Comparison of ENCODE assay signal across 8 mouse cellular contexts in the genomic region with DNA sequence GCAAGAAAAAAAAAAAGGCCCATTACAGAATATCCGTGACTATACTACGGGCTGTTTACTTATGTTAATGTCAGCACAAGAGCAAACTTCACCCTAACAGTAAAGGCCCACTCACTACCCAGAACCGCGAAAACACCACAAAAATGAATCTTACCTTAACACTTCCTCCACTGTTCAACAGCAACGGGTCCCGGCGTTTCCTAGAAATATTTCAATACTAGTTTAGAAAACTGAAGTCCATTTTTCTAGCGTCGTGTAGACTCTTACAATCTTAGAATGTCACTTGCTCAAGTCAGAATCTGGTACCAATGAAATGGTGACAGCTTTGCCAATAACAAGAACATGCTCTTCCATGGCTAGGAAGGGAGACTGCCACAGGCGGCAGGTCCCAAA.
DNase-seq lines count a peak whose midpoint lies in the region; ATAC-seq and TF ChIP-seq lines count a peak whose summit lies in the region.

No protein-coding gene starts in this region.

- WGBS in lung, adult 2 months = 0% methylated on average over 10 of the region's 10 CpGs
- under 1% methylated on average over 10 of the region's 10 CpGs for WGBS in embryonic facial prominence, embryonic 11.5 days
- WGBS in intestine, embryonic 15.5 days = under 1% methylated on average over 10 of the region's 10 CpGs
- WGBS in neural tube, embryonic 13.5 days = under 1% methylated on average over 10 of the region's 10 CpGs

- H3K27me3 ChIP-seq in embryonic facial prominence, embryonic 11.5 days (ENCODE audit: control insufficient read depth, insufficient read depth, low read length) = no peaks in the 10 kb centered on the region
- H3K27me3 ChIP-seq in intestine, embryonic 15.5 days (replicated peaks) = no peaks in the 10 kb centered on the region
- no peaks in the 10 kb centered on the region for H3K27me3 ChIP-seq in neural tube, embryonic 13.5 days

- no peak for ATAC-seq in embryonic facial prominence, embryonic 11.5 days (replicated peaks; ENCODE audit: insufficient number of reproducible peaks, low FRiP score, low TSS enrichment, low read depth)
- no peak for ATAC-seq in intestine, embryonic 15.5 days
- ATAC-seq in neural tube, embryonic 13.5 days (ENCODE audit: low read depth) = no peak

- peak overlapping the region; percentile 100 for H3K4me3 ChIP-seq in lung, adult 2 months (replicated peaks; ENCODE audit: extremely low read depth, low read depth, low read length)
- H3K4me3 ChIP-seq in embryonic facial prominence, embryonic 11.5 days (ENCODE audit: low read depth, low read length) = peak overlapping the region; percentile 80
- peak overlapping the region; percentile 64 for H3K4me3 ChIP-seq in intestine, embryonic 15.5 days (replicated peaks)
- H3K4me3 ChIP-seq in neural tube, embryonic 13.5 days = peak overlapping the region; percentile 72

- H3K9me3 ChIP-seq in embryonic facial prominence, embryonic 11.5 days (replicated peaks; ENCODE audit: control insufficient read depth, low read length) = no peaks in the 10 kb centered on the region
- no peaks in the 10 kb centered on the region for H3K9me3 ChIP-seq in intestine, embryonic 15.5 days
- no peaks in the 10 kb centered on the region for H3K9me3 ChIP-seq in neural tube, embryonic 13.5 days

- H3K27ac ChIP-seq in embryonic facial prominence, embryonic 11.5 days (replicated peaks; ENCODE audit: low read depth, low read length) = peak overlapping the region; percentile 82
- peak overlapping the region; percentile 75 for H3K27ac ChIP-seq in intestine, embryonic 15.5 days
- H3K27ac ChIP-seq in neural tube, embryonic 13.5 days (replicated peaks) = peak overlapping the region; percentile 99

- H3K36me3 ChIP-seq in embryonic facial prominence, embryonic 11.5 days (replicated peaks; ENCODE audit: control insufficient read depth, insufficient read depth, low read depth, low read length) = no peaks in the 10 kb centered on the region
- no peaks in the 10 kb centered on the region for H3K36me3 ChIP-seq in intestine, embryonic 15.5 days
- peaks cover 8% of the 10 kb centered on the region for H3K36me3 ChIP-seq in neural tube, embryonic 13.5 days

- peaks cover 5% of the 10 kb centered on the region for H3K4me1 ChIP-seq in lung, adult 2 months (ENCODE audit: control insufficient read depth, insufficient read depth, low read length)
- no peaks in the 10 kb centered on the region for H3K4me1 ChIP-seq in embryonic facial prominence, embryonic 11.5 days (ENCODE audit: control insufficient read depth, insufficient read depth, low read length)
- H3K4me1 ChIP-seq in intestine, embryonic 15.5 days (replicated peaks) = 0 out of 2 replicates have a peak, but pooled peaks cover 3% of the 10 kb centered on the region
- H3K4me1 ChIP-seq in neural tube, embryonic 13.5 days (replicated peaks) = peaks cover 35% of the 10 kb centered on the region

- TF ChIP-seq POLR2A in lung, adult 2 months (IDR thresholded peaks at IDR 0.05; ENCODE audit: borderline replicate concordance, extremely low read depth, low read depth, low read length) = no peak

- H3K4me2 ChIP-seq in embryonic facial prominence, embryonic 11.5 days (ENCODE audit: low read depth, low read length) = peak overlapping the region; percentile 42
- H3K4me2 ChIP-seq in intestine, embryonic 15.5 days (replicated peaks) = peak overlapping the region; percentile 58
- peak overlapping the region; percentile 61 for H3K4me2 ChIP-seq in neural tube, embryonic 13.5 days

- H3K9ac ChIP-seq in embryonic facial prominence, embryonic 11.5 days (replicated peaks; ENCODE audit: low read length) = peak overlapping the region; percentile 74
- H3K9ac ChIP-seq in intestine, embryonic 15.5 days = peak overlapping the region; percentile 74
- peak overlapping the region; percentile 83 for H3K9ac ChIP-seq in neural tube, embryonic 13.5 days

- DNase-seq in lung, adult 2 months = no peak
- no peak for DNase-seq in lung, postnatal 36 days
- DNase-seq in embryonic facial prominence, embryonic 11.5 days (ENCODE audit: low spot score) = no peak
- DNase-seq in right cerebral cortex, postnatal 14 days = no peak
- DNase-seq in left cerebral cortex, adult 18-20 months (ENCODE audit: low spot score in 2 of 2) = no peak
- DNase-seq in layer of hippocampus, adult 11-12 months (ENCODE audit: low spot score) = no peak

- no peak for TF ChIP-seq CTCF in lung, adult 2 months (IDR thresholded peaks at IDR 0.05; ENCODE audit: insufficient read depth, low read length)
